Mouse (Mus musculus) G1E (cell line): ENCODE measurements around the gene Gpr37l1.
A peak's percentile ranks its signal among the peaks of the same experiment; 100 is the strongest.

Experiments used
- CTCF ChIP-seq: IDR thresholded peaks from 2 replicates; pipeline ENCODE4 v1.5.1; 2012; ENCODE audit warnings: low read depth, low read length, inconsistent platforms, mixed read lengths
- GATA1 ChIP-seq: IDR thresholded peaks from 2 replicates; pipeline ENCODE4 v1.6.1; 2012; ENCODE audit warnings: borderline replicate concordance, low read length, inconsistent platforms, mixed read lengths
- POLR2AphosphoS5 ChIP-seq: IDR thresholded peaks from 2 replicates; pipeline ENCODE4 v1.6.1; 2012; ENCODE audit warnings: low read depth, low read length, inconsistent platforms; ENCODE audit not compliant: insufficient replicate concordance
- TAL1 ChIP-seq: conservative IDR thresholded peaks from 2 replicates; pipeline ENCODE4 v1.6.1; 2012; ENCODE audit warnings: low read depth, low read length, inconsistent platforms, mixed read lengths

DNA sequence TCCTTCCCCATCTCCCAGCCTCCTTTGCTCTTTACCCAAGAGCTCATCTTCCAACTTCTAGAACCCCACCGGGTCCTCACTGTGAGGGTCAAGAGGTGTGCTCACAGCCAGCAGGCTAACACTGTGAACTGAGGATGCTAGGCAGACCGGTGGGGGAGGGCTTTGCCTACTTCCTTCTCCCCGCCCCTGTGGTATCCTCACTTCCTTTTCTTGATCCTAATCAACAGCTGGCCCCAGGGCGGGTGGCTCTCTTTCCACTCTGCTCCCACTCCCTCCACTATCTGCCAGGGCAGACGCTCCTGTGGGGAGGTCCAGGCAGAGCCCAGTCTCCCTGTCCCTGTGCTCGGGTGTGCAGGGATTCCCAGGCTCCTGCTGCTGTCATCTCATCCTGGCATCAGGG is 36.4 kb downstream of the Gpr37l1 start:
- no peak for TF ChIP-seq CTCF
- TF ChIP-seq TAL1 = peak; percentile 77
- TF ChIP-seq GATA1 = no peak
- no peak for TF ChIP-seq POLR2AphosphoS5
